Mouse (Mus musculus): ENCODE measurements around the gene Tead3. TPM values are rescaled to one million over a fixed set of nuclear protein-coding genes. Genes with fewer than 3 reads are reported as not detected.

Tead3 gene
- polyA plus RNA-seq, 1 experiment from 2014 or later, result 9.7 TPM

DNA sequence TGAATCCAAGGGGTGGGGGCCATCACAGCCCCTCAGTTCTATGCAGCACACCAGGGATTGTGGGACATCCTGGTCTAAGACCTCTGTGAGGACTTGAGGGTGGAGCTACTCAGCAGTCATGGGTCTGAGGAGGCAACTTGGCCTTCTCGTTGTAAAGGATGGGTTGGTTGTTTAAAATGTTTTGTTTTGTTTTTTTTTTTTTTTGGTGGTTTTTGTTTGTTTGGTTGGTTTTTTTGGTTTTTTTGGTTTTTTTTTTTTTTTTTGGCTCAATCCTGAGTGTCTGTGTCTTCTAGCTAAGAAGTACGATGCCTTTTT lies 20.4 kb downstream of the Tead3 start:
- Histone ChIP-seq H3K9me3 (ENCODE audit: low read length) (no peaks in the 10 kb centered on the region), H3K9ac (replicated peaks; ENCODE audit: low read depth) (no peak overlapping the region), H3K4me1 (ENCODE audit: insufficient read depth, low read depth, low read length) (peaks cover 15% of the 10 kb centered on the region), H3K27me3 (replicated peaks; ENCODE audit: insufficient read depth, low read length) (no peaks in the 10 kb centered on the region), H3K27ac (ENCODE audit: low read length) (no peak overlapping the region), H3K36me3 (ENCODE audit: insufficient read depth, low read length) (peaks cover 10% of the 10 kb centered on the region; the same call in 1 of the 2 replicates), H3K4me3 (ENCODE audit: low read depth, low read length) (no peak overlapping the region), H3K4me2 (replicated peaks; ENCODE audit: low read depth, low read length) (peak overlapping the region; percentile 88)
- TF ChIP-seq CTCF (IDR thresholded peaks at IDR 0.05), result no peak
- TF ChIP-seq EP300 (IDR thresholded peaks at IDR 0.05), result no peak
- 30% methylated on average over 2 of the region's 2 CpGs for whole genome bisulfite sequencing
- DNase-seq (ENCODE audit: low spot score) (no peak), ATAC-seq (no peak)

DNA sequence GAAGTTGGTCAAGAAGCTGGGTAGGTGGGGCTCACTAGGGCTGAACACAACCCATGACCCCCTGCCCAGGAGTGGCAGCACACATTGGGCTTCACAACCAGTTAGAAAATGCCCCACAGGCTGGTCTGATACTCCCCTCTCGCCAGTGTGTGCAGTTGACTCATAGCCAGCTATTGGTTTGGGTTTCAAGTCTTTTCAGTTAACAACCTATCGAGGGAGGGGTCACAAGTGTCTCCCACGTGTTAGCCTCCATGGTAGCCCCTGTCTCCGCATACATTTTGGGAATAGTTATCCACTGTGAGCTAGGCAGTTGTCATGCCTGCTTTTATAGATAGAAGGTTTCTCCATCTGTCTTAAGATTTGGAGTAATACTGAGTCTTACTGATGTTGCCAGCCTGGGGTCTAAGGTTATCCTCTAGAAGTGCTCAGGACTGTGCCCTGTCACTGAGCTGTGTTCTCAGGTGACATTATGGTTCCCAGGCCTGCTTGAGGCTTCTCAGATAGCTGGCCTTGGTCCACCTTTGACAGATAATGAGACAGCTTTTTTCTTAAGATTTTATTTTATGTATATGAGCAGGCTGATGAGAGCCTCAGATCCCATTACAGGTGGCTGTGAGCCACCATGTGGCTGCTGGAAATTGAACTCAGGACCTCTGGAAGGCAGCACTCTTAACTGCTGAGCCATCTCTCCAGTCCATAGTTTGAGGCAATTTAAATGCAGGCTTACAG lies 20.9 kb downstream of the Tead3 start:
- peaks cover 15% of the 10 kb centered on the region for H3K4me1 ChIP-seq (ENCODE audit: insufficient read depth, low read depth, low read length)
- peak overlapping the region; percentile 67 for H3K4me3 ChIP-seq (ENCODE audit: low read depth, low read length)

DNA sequence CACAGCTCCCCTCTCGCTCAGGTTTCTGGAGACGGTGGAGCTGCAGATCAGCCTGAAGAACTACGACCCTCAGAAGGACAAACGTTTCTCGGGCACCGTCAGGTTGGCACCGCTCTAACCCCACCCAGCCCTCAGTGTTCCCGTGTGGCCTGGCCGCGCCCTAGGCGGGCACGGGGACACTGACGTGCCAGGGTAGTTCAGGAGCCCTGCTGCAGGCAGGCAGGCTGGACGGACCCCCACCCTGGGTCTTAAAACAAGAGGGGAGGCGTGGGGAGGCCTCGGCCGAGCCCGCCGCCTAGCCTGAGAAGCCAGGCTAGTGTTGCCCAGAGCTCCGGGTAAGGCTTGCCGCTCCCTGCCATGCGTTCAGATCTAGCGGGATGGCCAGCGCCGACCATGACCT lies 21.7 kb downstream of the Tead3 start:
- peak overlapping the region; percentile 88 for H3K4me2 ChIP-seq (replicated peaks; ENCODE audit: low read depth, low read length)
- peak overlapping the region; percentile 67 for H3K4me3 ChIP-seq (ENCODE audit: low read depth, low read length)
- peaks cover 15% of the 10 kb centered on the region for H3K4me1 ChIP-seq (ENCODE audit: insufficient read depth, low read depth, low read length)
- 0% methylated on average over 25 of the region's 25 CpGs for WGBS
- peak overlapping the region; percentile 95 for H3K9ac ChIP-seq (replicated peaks; ENCODE audit: low read depth)
- TF ChIP-seq EP300 (IDR thresholded peaks at IDR 0.05) (no peak), CTCF (IDR thresholded peaks at IDR 0.05) (no peak)
- H3K9me3 ChIP-seq (ENCODE audit: low read length), result no peaks in the 10 kb centered on the region
- H3K36me3 ChIP-seq (ENCODE audit: insufficient read depth, low read length), result peaks cover 10% of the 10 kb centered on the region; the same call in 1 of the 2 replicates
- H3K27ac ChIP-seq (ENCODE audit: low read length), result peak overlapping the region; percentile 94
- ATAC-seq (peak; percentile 47), DNase-seq (ENCODE audit: low spot score) (peak; percentile 61)
- H3K27me3 ChIP-seq (replicated peaks; ENCODE audit: insufficient read depth, low read length), result no peaks in the 10 kb centered on the region

More for the DNA sequence above, 20.9 kb downstream of the Tead3 start:
- TF ChIP-seq CTCF (IDR thresholded peaks at IDR 0.05), result no peak
- no peak for TF ChIP-seq EP300 (IDR thresholded peaks at IDR 0.05)
- Histone ChIP-seq H3K27ac (ENCODE audit: low read length) (peak overlapping the region; percentile 94), H3K9me3 (ENCODE audit: low read length) (no peaks in the 10 kb centered on the region), H3K36me3 (ENCODE audit: insufficient read depth, low read length) (peaks cover 10% of the 10 kb centered on the region; the same call in 1 of the 2 replicates), H3K27me3 (replicated peaks; ENCODE audit: insufficient read depth, low read length) (no peaks in the 10 kb centered on the region), H3K4me2 (replicated peaks; ENCODE audit: low read depth, low read length) (peak overlapping the region; percentile 88), H3K9ac (replicated peaks; ENCODE audit: low read depth) (peak overlapping the region; percentile 95)
- no peak for ATAC-seq
- WGBS, result 9% methylated on average over 4 of the region's 4 CpGs
- DNase-seq (ENCODE audit: low spot score), result peak; percentile 53

DNA sequence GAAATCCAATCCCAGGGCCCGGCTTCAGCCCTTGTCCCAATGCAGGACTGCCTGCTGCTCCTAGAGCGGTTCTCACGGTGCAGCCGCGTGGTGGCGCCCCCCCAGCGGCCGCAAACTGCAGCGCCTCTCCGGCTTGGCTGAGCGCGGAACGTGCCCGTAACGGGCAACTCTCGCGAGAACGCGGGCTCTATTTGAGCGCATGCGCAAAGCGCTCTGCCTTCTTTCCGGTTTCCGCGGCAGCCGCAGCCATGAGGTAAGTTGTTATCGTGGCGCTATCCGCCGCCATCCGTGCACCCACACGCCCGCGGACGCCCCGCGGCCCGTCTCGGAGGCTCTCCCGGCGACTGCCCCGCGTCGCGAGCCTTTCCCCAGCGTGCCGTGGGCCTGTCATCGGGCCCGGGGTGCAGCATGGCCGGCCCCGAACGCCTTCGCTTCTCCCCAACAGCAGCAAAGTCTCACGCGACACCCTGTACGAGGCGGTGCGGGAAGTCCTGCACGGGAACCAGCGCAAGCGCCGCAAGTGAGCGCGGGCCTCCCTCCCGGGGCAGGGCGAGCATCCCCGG lies 22.2 kb downstream of the Tead3 start, which contains the start of gene Rpl10a:
Gene Rpl10a, plus strand, starts transcription at position 106 of the 563 bp plus-strand sequence.
- Histone ChIP-seq H3K4me2 (replicated peaks; ENCODE audit: low read depth, low read length) (peak within 1 kb of the TSS; percentile 88), H3K4me1 (ENCODE audit: insufficient read depth, low read depth, low read length) (peaks cover 15% of the 10 kb centered on the region), H3K9me3 (ENCODE audit: low read length) (no peaks in the 10 kb centered on the region), H3K4me3 (ENCODE audit: low read depth, low read length) (peak within 1 kb of the TSS; percentile 67), H3K27ac (ENCODE audit: low read length) (peak within 1 kb of the TSS; percentile 94), H3K36me3 (ENCODE audit: insufficient read depth, low read length) (peaks cover 10% of the 10 kb centered on the region; the same call in 1 of the 2 replicates), H3K27me3 (replicated peaks; ENCODE audit: insufficient read depth, low read length) (no peaks in the 10 kb centered on the region), H3K9ac (replicated peaks; ENCODE audit: low read depth) (peak within 1 kb of the TSS; percentile 95)
- peak; percentile 94 for TF ChIP-seq CTCF (IDR thresholded peaks at IDR 0.05)
- TF ChIP-seq EP300 (IDR thresholded peaks at IDR 0.05), result peak; percentile 80
- DNase-seq (ENCODE audit: low spot score) (peak; percentile 98), ATAC-seq (peak; percentile 92)
- WGBS, result under 1% methylated on average over 60 of the region's 67 CpGs

DNA sequence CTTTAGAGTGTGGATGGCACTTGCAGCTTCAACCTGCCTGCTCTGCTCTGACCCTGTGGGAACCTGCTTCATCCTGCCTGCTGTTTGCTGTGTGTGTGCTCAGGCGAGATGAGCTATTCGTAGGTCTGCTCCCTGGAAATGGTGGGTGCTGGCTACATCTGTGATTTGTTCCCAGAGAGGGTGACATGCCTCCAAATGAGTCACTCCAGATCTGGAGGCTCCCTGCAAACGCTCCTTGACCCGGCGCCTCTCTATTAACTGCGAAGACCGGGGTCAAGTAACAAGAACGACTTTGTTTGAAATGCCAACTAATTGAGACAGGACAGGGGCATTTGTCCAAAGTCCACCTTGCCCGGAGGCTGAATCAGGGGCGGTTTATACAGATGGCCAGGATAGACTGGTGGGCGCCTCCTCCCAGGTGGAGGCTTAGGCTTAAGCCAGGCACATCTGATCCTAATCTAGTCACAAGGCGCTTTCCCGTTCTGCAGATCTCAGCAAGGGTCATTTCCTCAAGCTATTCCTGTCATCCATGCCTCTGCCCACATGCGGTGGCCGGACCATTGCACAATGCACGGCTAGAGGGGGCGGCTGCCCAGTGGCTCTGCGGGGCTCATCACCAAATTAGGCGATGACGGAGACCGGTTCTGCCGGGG lies 22.8 kb downstream of the Tead3 start:
- DNase-seq (ENCODE audit: low spot score), result peak; percentile 54
- 9% methylated on average over 22 of the region's 22 CpGs for WGBS
- Histone ChIP-seq H3K4me2 (replicated peaks; ENCODE audit: low read depth, low read length) (peak overlapping the region; percentile 88), H3K27me3 (replicated peaks; ENCODE audit: insufficient read depth, low read length) (no peaks in the 10 kb centered on the region), H3K9me3 (ENCODE audit: low read length) (no peaks in the 10 kb centered on the region), H3K27ac (ENCODE audit: low read length) (peak overlapping the region; percentile 94), H3K4me3 (ENCODE audit: low read depth, low read length) (peak overlapping the region; percentile 67), H3K9ac (replicated peaks; ENCODE audit: low read depth) (peak overlapping the region; percentile 45), H3K4me1 (ENCODE audit: insufficient read depth, low read depth, low read length) (peaks cover 15% of the 10 kb centered on the region), H3K36me3 (ENCODE audit: insufficient read depth, low read length) (peaks cover 10% of the 10 kb centered on the region; the same call in 1 of the 2 replicates)
- peak; percentile 59 for ATAC-seq
- no peak for TF ChIP-seq EP300 (IDR thresholded peaks at IDR 0.05)
- TF ChIP-seq CTCF (IDR thresholded peaks at IDR 0.05), result no peak

DNA sequence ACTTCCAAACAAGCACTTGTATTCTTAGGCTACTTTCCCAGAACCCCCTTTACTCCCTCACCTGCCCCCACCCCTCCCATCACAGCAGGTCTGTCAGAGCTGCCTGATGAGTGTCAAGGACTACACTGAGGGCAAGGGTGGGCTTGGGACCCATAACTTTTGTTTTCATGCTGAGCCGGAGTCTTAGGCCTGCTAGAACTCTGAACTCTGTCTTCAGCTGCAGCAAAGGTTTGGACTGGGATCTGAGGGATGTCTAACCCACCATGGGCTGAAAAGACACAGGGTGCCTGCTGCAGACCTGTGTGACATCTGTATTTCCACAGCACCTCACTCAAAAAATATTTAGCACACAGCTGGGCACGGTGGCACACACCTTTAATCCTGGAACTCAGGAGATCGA lies 23.7 kb downstream of the Tead3 start:
- ATAC-seq (no peak), DNase-seq (ENCODE audit: low spot score) (no peak)
- Histone ChIP-seq H3K4me3 (ENCODE audit: low read depth, low read length) (no peak overlapping the region), H3K27me3 (replicated peaks; ENCODE audit: insufficient read depth, low read length) (no peaks in the 10 kb centered on the region), H3K36me3 (ENCODE audit: insufficient read depth, low read length) (peaks cover 10% of the 10 kb centered on the region; the same call in 1 of the 2 replicates), H3K27ac (ENCODE audit: low read length) (no peak overlapping the region), H3K9ac (replicated peaks; ENCODE audit: low read depth) (no peak overlapping the region), H3K4me2 (replicated peaks; ENCODE audit: low read depth, low read length) (no peak overlapping the region), H3K9me3 (ENCODE audit: low read length) (no peaks in the 10 kb centered on the region), H3K4me1 (ENCODE audit: insufficient read depth, low read depth, low read length) (peaks cover 15% of the 10 kb centered on the region)
- TF ChIP-seq EP300 (IDR thresholded peaks at IDR 0.05) (no peak), CTCF (IDR thresholded peaks at IDR 0.05) (no peak)
- 77% methylated on average over 3 of the region's 3 CpGs for WGBS

All from lung, postnatal 0 days (tissue).